19 mouse cellular contexts compared by ENCODE assay signal in genomic region chr12:36132668-36133067, GRCm38 (mm10).
"Had no signal": no experiment of that assay in that cellular context is flagged by ENCODE, and none has a peak within 500 bp of the region (broad histone marks: within the 10 kb centered on the region; RNA-seq: fewer than 3 reads in every experiment).

No protein-coding gene starts in this region.

- H3K27ac ChIP-seq: left cerebral cortex, adult 2 months; liver, embryonic 13.5 days; midbrain, embryonic 12.5 days; midbrain, embryonic 15.5 days; neural tube, embryonic 12.5 days; neural tube, embryonic 15.5 days; stomach, postnatal 0 days had no signal

- ATAC-seq: midbrain, embryonic 15.5 days had no signal

- DNase-seq: kidney, postnatal 10 days; kidney, postnatal 36 days; layer of hippocampus, postnatal 36 days; liver, embryonic 13.5 days; lung, adult 2 months; lung, postnatal 14 days; lung, postnatal 4 days; right cerebral cortex, adult 18-20 months; right cerebral cortex, postnatal 14 days; right cerebral cortex, postnatal 4 days; thymus, adult 2 months; thymus, postnatal 14 days; thymus, postnatal 4 days had no signal

- H3K9ac ChIP-seq: liver, embryonic 13.5 days; midbrain, embryonic 12.5 days; midbrain, embryonic 15.5 days; neural tube, embryonic 12.5 days; neural tube, embryonic 15.5 days had no signal

- H3K4me1 ChIP-seq: liver, embryonic 13.5 days; midbrain, embryonic 12.5 days; midbrain, embryonic 15.5 days; neural tube, embryonic 12.5 days; neural tube, embryonic 15.5 days had no signal

- H3K4me2 ChIP-seq: liver, embryonic 13.5 days; midbrain, embryonic 12.5 days; midbrain, embryonic 15.5 days; neural tube, embryonic 12.5 days; neural tube, embryonic 15.5 days had no signal

- H3K27me3 ChIP-seq: liver, embryonic 13.5 days; midbrain, embryonic 12.5 days; midbrain, embryonic 15.5 days; neural tube, embryonic 12.5 days; neural tube, embryonic 15.5 days had no signal

- H3K9me3 ChIP-seq: liver, embryonic 13.5 days; midbrain, embryonic 12.5 days; midbrain, embryonic 15.5 days; neural tube, embryonic 12.5 days; neural tube, embryonic 15.5 days had no signal

- H3K4me3 ChIP-seq: left cerebral cortex, adult 2 months; liver, embryonic 13.5 days; midbrain, embryonic 12.5 days; midbrain, embryonic 15.5 days; neural tube, embryonic 12.5 days; neural tube, embryonic 15.5 days had no signal
